Mouse (Mus musculus) liver, embryonic 11.5 days (tissue): Measurements from ENCODE around the gene Rbpjl. TPM values are rescaled to one million over a fixed set of nuclear protein-coding genes. Genes with fewer than 3 reads are reported as not detected.
A peak's percentile ranks its signal among the peaks of the same experiment; 100 is the strongest.

Experiments used
- ATAC-seq: fragments of 200-750 bp; cut with Nextera tagmentation; replicated peaks from 2 replicates; pipeline ENCODE4 v1.8.0; 2017; ENCODE audit warnings: moderate number of reproducible peaks, mild to moderate bottlenecking, moderate TSS enrichment, moderate library complexity; ENCODE audit not compliant: low FRiP score
- DNase-seq: peaks from one replicate; pipeline ENCODE4 v3.0.0-alpha.2; 2017; ENCODE audit warnings: low spot score
- H3K27ac ChIP-seq: fragments of 300-500 bp; sonication (generic); 2 replicates; pipeline ENCODE4 v1.5.1; 2014; ENCODE audit warnings: mild to moderate bottlenecking, low read depth, low read length, control low read depth
- H3K27me3 ChIP-seq: fragments of 300-500 bp; sonication (generic); replicated peaks from 2 replicates; pipeline ENCODE4 v1.6.1; 2014; ENCODE audit warnings: low read length, mixed read lengths; ENCODE audit not compliant: control insufficient read depth, insufficient read depth
- H3K36me3 ChIP-seq: fragments of 300-500 bp; sonication (generic); 2 replicates; pipeline ENCODE4 v1.6.1; 2014; ENCODE audit warnings: mild to moderate bottlenecking, low read length, moderate library complexity, mixed read lengths; ENCODE audit not compliant: control insufficient read depth, insufficient read depth
- H3K4me1 ChIP-seq: fragments of 300-500 bp; sonication (generic); replicated peaks from 2 replicates; pipeline ENCODE4 v1.6.1; 2014; ENCODE audit warnings: low read length, mixed read lengths; ENCODE audit not compliant: control insufficient read depth, insufficient read depth
- H3K4me2 ChIP-seq: fragments of 300-500 bp; sonication (generic); 2 replicates; pipeline ENCODE4 v1.6.1; 2014; ENCODE audit warnings: mild to moderate bottlenecking, control low read depth, moderate library complexity
- H3K4me3 ChIP-seq: fragments of 300-500 bp; sonication (generic); 2 replicates; pipeline ENCODE4 v1.5.1; 2014; ENCODE audit warnings: low read depth, low read length, control low read depth
- H3K9ac ChIP-seq: fragments of 300-500 bp; sonication (generic); 2 replicates; pipeline ENCODE4 v1.6.1; 2014; ENCODE audit warnings: low read depth, low read length, control low read depth
- H3K9me3 ChIP-seq: fragments of 300-500 bp; sonication (generic); 2 replicates; pipeline ENCODE4 v1.6.1; 2016; ENCODE audit warnings: low read length, inconsistent platforms, mixed read lengths; ENCODE audit not compliant: control insufficient read depth
- WGBS: fragments of 180-500 bp; shearing (Covaris S2); extraction: QIAGEN DNeasy Blood & Tissue Kit; methylation state at CpG from one replicate; pipeline ENCODE4 v1.1.7; 2014; 5-methylcytosine and 5-hydroxymethylcytosine counted together
- polyA plus RNA-seq: library from polyadenylated mRNA; unstranded; fragments of >200 nt; fragmentation: Nextera tagmentation; extraction: Ambion mirVana; gene quantifications from 2 replicates; pipeline ENCODE4 v1.2.1, GENCODE M21; 2014

The Rbpjl gene
- polyA plus RNA-seq, 1 experiment from 2014 or later = 0.12 TPM

- DNase-seq = no peak
- ATAC-seq = no peak
- WGBS = 31% methylated on average over 5 of the region's 5 CpGs
- Histone ChIP-seq H3K4me3 (no peak overlapping the region), H3K4me2 (no peak overlapping the region), H3K4me1 (peaks cover 27% of the 10 kb centered on the region), H3K36me3 (peaks cover 13% of the 10 kb centered on the region; the same call in 1 of the 2 replicates), H3K27ac (no peak overlapping the region), H3K27me3 (peaks cover 40% of the 10 kb centered on the region), H3K9ac (no peak overlapping the region), H3K9me3 (no peaks in the 10 kb centered on the region)
These were observed 25.5 kb downstream of the Rbpjl start for GRCm38 (mm10) chr2:164428451-164428850.

GRCm38 (mm10) chr2:164429881-164430615 lies 27.1 kb downstream of the Rbpjl start:
- Histone ChIP-seq H3K4me1 (peaks cover 31% of the 10 kb centered on the region), H3K9ac (no peak overlapping the region), H3K27me3 (peaks cover 40% of the 10 kb centered on the region), H3K9me3 (no peaks in the 10 kb centered on the region), H3K4me2 (no peak overlapping the region; the same call in 1 of the 2 replicates), H3K4me3 (no peak overlapping the region), H3K36me3 (peaks cover 4% of the 10 kb centered on the region; the same call in 1 of the 2 replicates), H3K27ac (0 out of 2 replicates have a peak overlapping the region, but pooled peaks have one; percentile 28)
- DNase-seq (no peak), ATAC-seq (no peak)
- WGBS = 40% methylated on average over 15 of the region's 15 CpGs

- peak overlapping the region; percentile 31; the same call in 1 of the 2 replicates for H3K4me2 ChIP-seq
- 0 out of 2 replicates have a peak overlapping the region, but pooled peaks have one; percentile 28 for H3K27ac ChIP-seq
- WGBS = 14% methylated on average over 7 of the region's 7 CpGs
- peaks cover 4% of the 10 kb centered on the region; the same call in 1 of the 2 replicates for H3K36me3 ChIP-seq
- H3K9ac ChIP-seq = no peak overlapping the region
- peaks cover 40% of the 10 kb centered on the region for H3K27me3 ChIP-seq
- DNase-seq = no peak
- H3K4me3 ChIP-seq = no peak overlapping the region
- H3K9me3 ChIP-seq = no peaks in the 10 kb centered on the region
- peaks cover 38% of the 10 kb centered on the region for H3K4me1 ChIP-seq
- no peak for ATAC-seq
These were observed 27.8 kb downstream of the Rbpjl start for GRCm38 (mm10) chr2:164430697-164431096.

- WGBS = 64% methylated on average over 9 of the region's 9 CpGs
- peak overlapping the region; percentile 8; the same call in 1 of the 2 replicates for H3K27ac ChIP-seq
- no peak for ATAC-seq
These were observed 28.9 kb downstream of the Rbpjl start for GRCm38 (mm10) chr2:164431676-164432465.

GRCm38 (mm10) chr2:164432541-164433191 lies 29.7 kb downstream of the Rbpjl start:
- no peak for DNase-seq
- peaks cover 45% of the 10 kb centered on the region for H3K27me3 ChIP-seq
- no peak overlapping the region for H3K4me3 ChIP-seq
- H3K4me1 ChIP-seq = peaks cover 41% of the 10 kb centered on the region
- no peaks in the 10 kb centered on the region for H3K9me3 ChIP-seq
- peak overlapping the region; percentile 8 for H3K27ac ChIP-seq
- H3K4me2 ChIP-seq = peak overlapping the region; percentile 16
- peaks cover 4% of the 10 kb centered on the region; the same call in 1 of the 2 replicates for H3K36me3 ChIP-seq
- H3K9ac ChIP-seq = no peak overlapping the region
- 17% methylated on average over 22 of the region's 22 CpGs for WGBS
- ATAC-seq = no peak

More at GRCm38 (mm10) chr2:164431676-164432465, 28.9 kb downstream of the Rbpjl start:
- peaks cover 4% of the 10 kb centered on the region; the same call in 1 of the 2 replicates for H3K36me3 ChIP-seq
- peak overlapping the region; percentile 16 for H3K4me2 ChIP-seq
- DNase-seq = no peak
- peaks cover 45% of the 10 kb centered on the region for H3K27me3 ChIP-seq
- no peaks in the 10 kb centered on the region for H3K9me3 ChIP-seq
- H3K4me1 ChIP-seq = peaks cover 41% of the 10 kb centered on the region
- no peak overlapping the region for H3K9ac ChIP-seq
- H3K4me3 ChIP-seq = no peak overlapping the region

- no peak overlapping the region for H3K9ac ChIP-seq
- H3K36me3 ChIP-seq = no peaks in the 10 kb centered on the region
- peak overlapping the region; percentile 16; the same call in 1 of the 2 replicates for H3K4me2 ChIP-seq
- DNase-seq = no peak
- H3K4me3 ChIP-seq = no peak overlapping the region
- peaks cover 41% of the 10 kb centered on the region for H3K4me1 ChIP-seq
- H3K9me3 ChIP-seq = no peaks in the 10 kb centered on the region
- no peak for ATAC-seq
- 62% methylated on average over 9 of the region's 9 CpGs for WGBS
- H3K27ac ChIP-seq = peak overlapping the region; percentile 8; the same call in 1 of the 2 replicates
- peaks cover 41% of the 10 kb centered on the region for H3K27me3 ChIP-seq
These were observed 30.4 kb downstream of the Rbpjl start for GRCm38 (mm10) chr2:164433278-164433895.

GRCm38 (mm10) chr2:164434681-164435080 lies 31.7 kb downstream of the Rbpjl start:
- Histone ChIP-seq H3K9ac (no peak overlapping the region), H3K36me3 (no peaks in the 10 kb centered on the region), H3K27me3 (peaks cover 30% of the 10 kb centered on the region), H3K27ac (no peak overlapping the region; the same call in 1 of the 2 replicates), H3K4me2 (peak overlapping the region; percentile 14; the same call in 1 of the 2 replicates), H3K4me1 (peaks cover 46% of the 10 kb centered on the region), H3K4me3 (no peak overlapping the region), H3K9me3 (no peaks in the 10 kb centered on the region)
- 67% methylated on average over 3 of the region's 3 CpGs for WGBS
- ATAC-seq (no peak), DNase-seq (no peak)
